Mouse (Mus musculus) MEL (cell line): ENCODE measurements around the gene Tbc1d2. TPM values are rescaled to one million over a fixed set of nuclear protein-coding genes. Genes with fewer than 3 reads are reported as not detected.
A peak's percentile ranks its signal among the peaks of the same experiment; 100 is the strongest.

Source experiments
- DNase-seq: peaks from one replicate; pipeline ENCODE4 v3.0.0; 2011; ENCODE audit warnings: low read depth, low spot score
- H3K27ac ChIP-seq: 2 replicates; pipeline ENCODE4 v1.5.1; 2012; ENCODE audit warnings: low read depth, mild to moderate bottlenecking, control low read depth, low read length, moderate library complexity; ENCODE audit not compliant: control insufficient read depth
- H3K27me3 ChIP-seq, 2 experiments: fragments of 150-350 bp in 1 of 2; sonication (generic) in 1 of 2; 2 replicates each; pipeline ENCODE4 v1.6.1; 2012; ENCODE audit warnings: low read length in 2 of 2, mild to moderate bottlenecking in 2 of 2, improper control_type of control experiment in 1 of 2, moderate library complexity in 1 of 2; ENCODE audit not compliant: insufficient read depth in 2 of 2, control insufficient read depth in 1 of 2
- H3K36me3 ChIP-seq, 2 experiments: 2 replicates each; pipeline ENCODE4 v1.6.1; 2012 to 2014; ENCODE audit warnings: low read length in 2 of 2, improper control_type of control experiment in 1 of 2, inconsistent platforms in 1 of 2, mild to moderate bottlenecking in 1 of 2; ENCODE audit not compliant: insufficient read depth in 2 of 2, control insufficient read depth in 1 of 2
- H3K4me1 ChIP-seq, 2 experiments: fragments of 150-350 bp in 1 of 2; sonication (generic) in 1 of 2; 2 replicates each; pipeline ENCODE4 v1.6.1; 2012; ENCODE audit warnings: low read length in 2 of 2, improper control_type of control experiment in 1 of 2, mild to moderate bottlenecking in 1 of 2; ENCODE audit not compliant: insufficient read depth in 2 of 2, control insufficient read depth in 1 of 2
- H3K4me3 ChIP-seq, 2 experiments: fragments of 150-350 bp in 1 of 2; sonication (generic) in 1 of 2; 2 replicates each; pipeline ENCODE4 v1.5.1; 2012; ENCODE audit warnings: low read depth in 2 of 2, low read length in 2 of 2, mild to moderate bottlenecking in 2 of 2, moderate library complexity in 2 of 2, control low read depth in 1 of 2, improper control_type of control experiment in 1 of 2; ENCODE audit not compliant: control insufficient read depth in 1 of 2, insufficient read depth in 1 of 2
- H3K79me2 ChIP-seq: 2 replicates; pipeline ENCODE4 v1.6.1; 2012; ENCODE audit warnings: mild to moderate bottlenecking, low read length, moderate library complexity; ENCODE audit not compliant: control insufficient read depth, poor library complexity, insufficient read depth
- H3K9ac ChIP-seq: 2 replicates; pipeline ENCODE4 v1.6.1; 2012; ENCODE audit warnings: low read depth, mild to moderate bottlenecking, control low read depth, low read length, moderate library complexity; ENCODE audit not compliant: control insufficient read depth, poor library complexity, severe bottlenecking
- H3K9me3 ChIP-seq: fragments of 150-350 bp; sonication (generic); replicated peaks from 2 replicates; pipeline ENCODE4 v1.6.1; 2012; ENCODE audit warnings: mild to moderate bottlenecking, low read length, improper control_type of control experiment, moderate library complexity; ENCODE audit not compliant: insufficient read depth
- BHLHE40 ChIP-seq: IDR thresholded peaks from 2 replicates; pipeline ENCODE4 v1.6.1; 2012; ENCODE audit warnings: low read depth, mild to moderate bottlenecking, inconsistent platforms, low read length, improper control_type of control experiment, borderline replicate concordance
- CHD1 ChIP-seq: IDR thresholded peaks from 2 replicates; pipeline ENCODE4 v1.6.1; 2012; ENCODE audit warnings: low read depth, mild to moderate bottlenecking, inconsistent platforms, low read length, improper control_type of control experiment
- CHD2 ChIP-seq: IDR thresholded peaks from 2 replicates; pipeline ENCODE4 v1.6.1; 2011; ENCODE audit warnings: low read length, improper control_type of control experiment
- CTCF ChIP-seq, 3 experiments: IDR thresholded peaks in 2 of 3; conservative IDR thresholded peaks in 1 of 3; 2 replicates each; pipeline ENCODE4 v1.5.1; 2011 to 2012; ENCODE audit warnings: low read length in 3 of 3, low read depth in 2 of 3, mild to moderate bottlenecking in 2 of 3, improper control_type of control experiment in 1 of 3, inconsistent platforms in 1 of 3, mixed read lengths in 1 of 3, moderate library complexity in 1 of 3; ENCODE audit not compliant: control insufficient read depth in 1 of 3, insufficient read depth in 1 of 3, poor library complexity in 1 of 3, severe bottlenecking in 1 of 3
- E2F4 ChIP-seq: IDR thresholded peaks from 2 replicates; pipeline ENCODE4 v1.6.1; 2011; ENCODE audit warnings: low read depth, low read length, improper control_type of control experiment, borderline replicate concordance
- ELF1 ChIP-seq: IDR thresholded peaks from 2 replicates; pipeline ENCODE4 v1.6.1; 2014; ENCODE audit warnings: low read depth, mild to moderate bottlenecking, inconsistent platforms, low read length, improper control_type of control experiment, moderate library complexity
- EP300 ChIP-seq, 2 experiments: IDR thresholded peaks; 2 replicates each; pipeline ENCODE4 v1.6.1; 2011; ENCODE audit warnings: improper control_type of control experiment in 2 of 2, low read length in 2 of 2, low read depth in 1 of 2, mild to moderate bottlenecking in 1 of 2
- ETS1 ChIP-seq: IDR thresholded peaks from 2 replicates; pipeline ENCODE4 v1.6.1; 2012; ENCODE audit warnings: low read depth, mild to moderate bottlenecking, inconsistent platforms, low read length, improper control_type of control experiment, moderate library complexity
- GATA1 ChIP-seq: IDR thresholded peaks from 2 replicates; pipeline ENCODE4 v1.6.1; 2011; ENCODE audit warnings: low read depth, low read length, improper control_type of control experiment
- HCFC1 ChIP-seq: IDR thresholded peaks from 2 replicates; pipeline ENCODE4 v1.6.1; 2012; ENCODE audit warnings: low read depth, mild to moderate bottlenecking, inconsistent platforms, low read length, improper control_type of control experiment, moderate library complexity
- JUND ChIP-seq: IDR thresholded peaks from 2 replicates; pipeline ENCODE4 v1.6.1; 2011; ENCODE audit warnings: low read depth, mild to moderate bottlenecking, improper control_type of control experiment, low read length
- KAT2A ChIP-seq: conservative IDR thresholded peaks from 2 replicates; pipeline ENCODE4 v1.6.1; 2012; ENCODE audit warnings: low read depth, low read length, improper control_type of control experiment, inconsistent platforms
- MAX ChIP-seq: IDR thresholded peaks from 2 replicates; pipeline ENCODE4 v1.6.1; 2011; ENCODE audit warnings: low read length, improper control_type of control experiment
- MAZ ChIP-seq: IDR thresholded peaks from 2 replicates; pipeline ENCODE4 v1.6.1; 2012; ENCODE audit warnings: low read depth, mild to moderate bottlenecking, inconsistent platforms, low read length, improper control_type of control experiment
- MEF2A ChIP-seq: IDR thresholded peaks from 2 replicates; pipeline ENCODE4 v1.6.1; 2014; ENCODE audit warnings: low read depth, mild to moderate bottlenecking, inconsistent platforms, low read length, improper control_type of control experiment; ENCODE audit not compliant: poor library complexity, insufficient replicate concordance, severe bottlenecking; ENCODE audit errors: extremely low read depth
- MYB ChIP-seq: IDR thresholded peaks from 2 replicates; pipeline ENCODE4 v1.6.1; 2011; ENCODE audit warnings: mild to moderate bottlenecking, low read depth, low read length, improper control_type of control experiment
- MYC ChIP-seq: IDR thresholded peaks from 2 replicates; pipeline ENCODE4 v1.6.1; 2011; ENCODE audit warnings: low read depth, mild to moderate bottlenecking, low read length, improper control_type of control experiment, moderate library complexity
- NELFE ChIP-seq: IDR thresholded peaks from 2 replicates; pipeline ENCODE4 v1.6.1; 2011; ENCODE audit warnings: low read depth, low read length, improper control_type of control experiment
- NRF1 ChIP-seq: IDR thresholded peaks from 2 replicates; pipeline ENCODE4 v1.6.1; 2014; ENCODE audit warnings: low read depth, mild to moderate bottlenecking, inconsistent platforms, low read length, improper control_type of control experiment, moderate library complexity; ENCODE audit not compliant: poor library complexity, insufficient read depth, severe bottlenecking
- POLR2A ChIP-seq, 2 experiments: IDR thresholded peaks; 2 replicates each; pipeline ENCODE4 v1.6.1; 2011 to 2012; ENCODE audit warnings: low read length in 2 of 2, mild to moderate bottlenecking in 2 of 2, control low read depth in 1 of 2, improper control_type of control experiment in 1 of 2, low read depth in 1 of 2, moderate library complexity in 1 of 2; ENCODE audit not compliant: control insufficient read depth in 1 of 2, insufficient read depth in 1 of 2, poor library complexity in 1 of 2
- POLR2AphosphoS2 ChIP-seq: IDR thresholded peaks from 2 replicates; pipeline ENCODE4 v1.6.1; 2011; ENCODE audit warnings: low read length, improper control_type of control experiment
- POLR2AphosphoS5 ChIP-seq: IDR thresholded peaks from 2 replicates; pipeline ENCODE4 v1.6.1; 2012; ENCODE audit warnings: low read depth, borderline replicate concordance, mild to moderate bottlenecking, inconsistent platforms, low read length, moderate library complexity, mixed read lengths
- RAD21 ChIP-seq: IDR thresholded peaks from 2 replicates; pipeline ENCODE4 v1.6.1; 2011; ENCODE audit warnings: mild to moderate bottlenecking, low read depth, low read length, improper control_type of control experiment
- SIN3A ChIP-seq: IDR thresholded peaks from 2 replicates; pipeline ENCODE4 v1.6.1; 2012; ENCODE audit warnings: low read length, improper control_type of control experiment, inconsistent platforms
- TAL1 ChIP-seq: IDR thresholded peaks from 2 replicates; pipeline ENCODE4 v1.6.1; 2012; ENCODE audit warnings: mild to moderate bottlenecking, inconsistent platforms, low read length, moderate library complexity, mixed read lengths
- TBP ChIP-seq: IDR thresholded peaks from 2 replicates; pipeline ENCODE4 v1.8.0; 2011; ENCODE audit warnings: low read depth, low read length, improper control_type of control experiment
- TCF12 ChIP-seq: IDR thresholded peaks from 2 replicates; pipeline ENCODE4 v1.6.1; 2014; ENCODE audit warnings: low read depth, mild to moderate bottlenecking, inconsistent platforms, low read length, improper control_type of control experiment, moderate library complexity
- USF1 ChIP-seq: IDR thresholded peaks from 2 replicates; pipeline ENCODE4 v1.6.1; 2014; ENCODE audit warnings: low read depth, mild to moderate bottlenecking, inconsistent platforms, low read length, improper control_type of control experiment, moderate library complexity
- ZC3H11A ChIP-seq: IDR thresholded peaks from 2 replicates; pipeline ENCODE4 v1.6.1; 2012; ENCODE audit warnings: low read depth, mild to moderate bottlenecking, inconsistent platforms, low read length, improper control_type of control experiment
- ZKSCAN1 ChIP-seq: IDR thresholded peaks from 2 replicates; pipeline ENCODE4 v1.6.1; 2012; ENCODE audit warnings: low read depth, mild to moderate bottlenecking, inconsistent platforms, low read length, improper control_type of control experiment, moderate library complexity
- ZMIZ1 ChIP-seq: IDR thresholded peaks from 2 replicates; pipeline ENCODE4 v1.6.1; 2012; ENCODE audit warnings: low read depth, mild to moderate bottlenecking, inconsistent platforms, low read length, improper control_type of control experiment, moderate library complexity
- ZNF384 ChIP-seq: IDR thresholded peaks from 2 replicates; pipeline ENCODE4 v1.6.1; 2012; ENCODE audit warnings: low read depth, mild to moderate bottlenecking, inconsistent platforms, low read length, improper control_type of control experiment
- polyA plus RNA-seq, 2 experiments: library from polyadenylated mRNA; stranded (reverse) in 1 of 2; unstranded in 1 of 2; fragments of >175 nt in 1 of 2; fragments of >200 nt in 1 of 2; gene quantifications; 2 replicates each; pipeline versions ENCODE4 v1.2.1 to v1.2.4; 2012; ENCODE audit warnings: low replicate concordance in 2 of 2, low read depth in 1 of 2; ENCODE audit not compliant: insufficient read length in 2 of 2, insufficient read depth in 1 of 2, missing spikeins in 1 of 2
- total RNA-seq: library from RNA; depleted of rRNA; stranded (reverse); fragments of 300-350 nt; gene quantifications from 2 replicates; pipeline ENCODE4 v1.2.3, GENCODE M21; 2012

The Tbc1d2 gene
- total and polyA plus RNA-seq, 3 experiments = 0.19 to 0.36 TPM; not detected in 1

- no peak overlapping the region for H3K4me3 ChIP-seq
- H3K27ac ChIP-seq = no peak overlapping the region
- no peak for TF ChIP-seq USF1
- TF ChIP-seq NELFE = no peak
- no peak for TF ChIP-seq CHD1
- TF ChIP-seq TAL1 = no peak
- no peak for TF ChIP-seq MEF2A
- no peak for TF ChIP-seq ETS1
- no peak for TF ChIP-seq CHD2
- no peak for TF ChIP-seq EP300 (IDR thresholded peaks at IDR 0.05; ENCODE audit: low read depth in 1 of 2, low read length in 2 of 2)
- TF ChIP-seq ZKSCAN1 = no peak
- no peak for TF ChIP-seq ZC3H11A
- TF ChIP-seq HCFC1 = no peak
- no peak for TF ChIP-seq NRF1
- no peak for TF ChIP-seq MYC
- TF ChIP-seq MAX = no peak
- no peak for TF ChIP-seq POLR2A (IDR thresholded peaks at IDR 0.05; ENCODE audit: control insufficient read depth in 1 of 2, insufficient read depth in 1 of 2, low read depth in 1 of 2, low read length in 2 of 2, poor library complexity in 1 of 2)
- TF ChIP-seq POLR2AphosphoS2 = no peak
- no peaks in the 10 kb centered on the region for H3K36me3 ChIP-seq
- H3K27me3 ChIP-seq = no peaks in the 10 kb centered on the region; a peak in 1 of 4 replicates
- H3K79me2 ChIP-seq = no peaks in the 10 kb centered on the region
- no peaks in the 10 kb centered on the region for H3K9me3 ChIP-seq
- no peaks in the 10 kb centered on the region for H3K4me1 ChIP-seq
- DNase-seq = no peak
- H3K9ac ChIP-seq = no peak overlapping the region
Observed at GRCm38 (mm10) chr4:46666420-46666819, 16.4 kb upstream of the Tbc1d2 start.

- H3K4me1 ChIP-seq = no peaks in the 10 kb centered on the region
- TF ChIP-seq JUND (no peak), SIN3A (no peak), POLR2AphosphoS5 (no peak), POLR2A (IDR thresholded peaks at IDR 0.05; ENCODE audit: control insufficient read depth in 1 of 2, insufficient read depth in 1 of 2, low read depth in 1 of 2, low read length in 2 of 2, poor library complexity in 1 of 2) (no peak), ZC3H11A (no peak), MEF2A (no peak), MYC (no peak), ZNF384 (0 out of 2 replicates have a peak, but pooled peaks have one; percentile 30), ZMIZ1 (no peak), NRF1 (no peak), RAD21 (peak; percentile 36), TBP (no peak), BHLHE40 (no peak), KAT2A (no peak), TCF12 (no peak), MAZ (no peak), MAX (no peak), MYB (no peak), CTCF (IDR thresholded peaks at IDR 0.05 in 2 of 3, conservative IDR thresholded peaks at IDR 0.05 in 1 of 3; ENCODE audit: control insufficient read depth in 1 of 3, insufficient read depth in 1 of 3, low read depth in 2 of 3, low read length in 3 of 3, poor library complexity in 1 of 3, severe bottlenecking in 1 of 3) (peak; percentile 8 to 68 (median 44); a peak in 4 of 6 replicates), ETS1 (no peak), NELFE (no peak), EP300 (IDR thresholded peaks at IDR 0.05; ENCODE audit: low read depth in 1 of 2, low read length in 2 of 2) (no peak), HCFC1 (no peak), ZKSCAN1 (no peak), ELF1 (no peak), GATA1 (peak; percentile 61), E2F4 (no peak)
Observed at GRCm38 (mm10) chr4:46665371-46665774, 15.4 kb upstream of the Tbc1d2 start.

More at GRCm38 (mm10) chr4:46665371-46665774, 15.4 kb upstream of the Tbc1d2 start:
- H3K4me3 ChIP-seq = no peak overlapping the region
- H3K36me3 ChIP-seq = no peaks in the 10 kb centered on the region
- peak; percentile 63 for DNase-seq
- H3K27me3 ChIP-seq = no peaks in the 10 kb centered on the region; a peak in 1 of 4 replicates
- no peak overlapping the region for H3K9ac ChIP-seq
- H3K9me3 ChIP-seq = no peaks in the 10 kb centered on the region
- no peaks in the 10 kb centered on the region for H3K79me2 ChIP-seq
- H3K27ac ChIP-seq = no peak overlapping the region
